Mouse (Mus musculus) heart, embryonic 16.5 days (tissue): ENCODE measurements around the gene Ccdc89. TPM values are rescaled to one million over a fixed set of nuclear protein-coding genes. Genes with fewer than 3 reads are reported as not detected.

ENCODE experiments used
- ATAC-seq: fragments of 200-750 bp; cut with Nextera tagmentation; replicated peaks from 2 replicates; pipeline ENCODE4 v1.8.0; 2017; ENCODE audit warnings: moderate number of reproducible peaks; ENCODE audit not compliant: insufficient read depth, low FRiP score; ENCODE audit errors: extremely low read depth
- H3K27ac ChIP-seq: fragments of 300-500 bp; sonication (generic); 2 replicates; pipeline ENCODE4 v1.5.1; 2014; ENCODE audit warnings: mild to moderate bottlenecking, low read length, control low read depth, moderate library complexity
- H3K27me3 ChIP-seq: fragments of 300-500 bp; sonication (generic); 2 replicates; pipeline ENCODE4 v1.6.1; 2014; ENCODE audit warnings: low read length, mixed read lengths; ENCODE audit not compliant: control insufficient read depth, insufficient read depth
- H3K36me3 ChIP-seq: fragments of 300-500 bp; sonication (generic); 2 replicates; pipeline ENCODE4 v1.6.1; 2014; ENCODE audit not compliant: control insufficient read depth, insufficient read depth
- H3K4me1 ChIP-seq: fragments of 300-500 bp; sonication (generic); 2 replicates; pipeline ENCODE4 v1.6.1; 2014; ENCODE audit warnings: low read length, mixed read lengths; ENCODE audit not compliant: control insufficient read depth, insufficient read depth
- H3K4me2 ChIP-seq: fragments of 300-500 bp; sonication (generic); 2 replicates; pipeline ENCODE4 v1.6.1; 2014; ENCODE audit warnings: low read depth, mild to moderate bottlenecking, control low read depth, low read length
- H3K4me3 ChIP-seq: fragments of 300-500 bp; sonication (generic); 2 replicates; pipeline ENCODE4 v1.5.1; 2014; ENCODE audit warnings: mild to moderate bottlenecking, control low read depth, low read length
- H3K9ac ChIP-seq: fragments of 300-500 bp; sonication (generic); 2 replicates; pipeline ENCODE4 v1.6.1; 2014; ENCODE audit warnings: low read length, control low read depth
- H3K9me3 ChIP-seq: fragments of 300-500 bp; sonication (generic); replicated peaks from 2 replicates; pipeline ENCODE4 v1.6.1; 2016; ENCODE audit warnings: low read length; ENCODE audit not compliant: control insufficient read depth
- WGBS: fragments of 180-500 bp; shearing (Covaris S2); extraction: QIAGEN DNeasy Blood & Tissue Kit; methylation state at CpG from one replicate; pipeline ENCODE4 v1.1.7; 2014; 5-methylcytosine and 5-hydroxymethylcytosine counted together
- polyA plus RNA-seq: library from polyadenylated mRNA; unstranded; fragments of >200 nt; fragmentation: Nextera tagmentation; extraction: Ambion mirVana; gene quantifications from 2 replicates; pipeline ENCODE4 v1.2.1, GENCODE M21; 2015

Gene Ccdc89
- polyA plus RNA-seq, 1 experiment from 2014 or later, result 0.62 TPM

GRCm38 (mm10) chr7:90432221-90432620 lies 5.8 kb downstream of the Ccdc89 start:
- Histone ChIP-seq H3K9ac (no peak overlapping the region), H3K36me3 (no peaks in the 10 kb centered on the region), H3K27me3 (no peaks in the 10 kb centered on the region; the same call in 1 of the 2 replicates), H3K4me2 (no peak overlapping the region), H3K4me3 (no peak overlapping the region), H3K9me3 (no peaks in the 10 kb centered on the region), H3K4me1 (no peaks in the 10 kb centered on the region), H3K27ac (no peak overlapping the region)
- no peak for ATAC-seq

- ATAC-seq, result no peak
- 77% methylated on average over 4 of the region's 4 CpGs for WGBS
Measured at GRCm38 (mm10) chr7:90440044-90440443, 13.7 kb downstream of the Ccdc89 start.

GRCm38 (mm10) chr7:90442070-90442469 lies 15.7 kb downstream of the Ccdc89 start:
- no peaks in the 10 kb centered on the region for H3K9me3 ChIP-seq
- peak overlapping the region; percentile 99 for H3K4me3 ChIP-seq
- peaks cover under 1% of the 10 kb centered on the region; the same call in 1 of the 2 replicates for H3K36me3 ChIP-seq
- no peaks in the 10 kb centered on the region for H3K27me3 ChIP-seq
- H3K4me2 ChIP-seq, result peak overlapping the region; percentile 94
- 14% methylated on average over 4 of the region's 4 CpGs for WGBS
- peaks cover 6% of the 10 kb centered on the region for H3K4me1 ChIP-seq
- peak overlapping the region; percentile 99 for H3K27ac ChIP-seq
- ATAC-seq, result no peak
- H3K9ac ChIP-seq, result peak overlapping the region; percentile 99

More at GRCm38 (mm10) chr7:90440044-90440443, 13.7 kb downstream of the Ccdc89 start:
- Histone ChIP-seq H3K9me3 (no peaks in the 10 kb centered on the region), H3K4me2 (no peak overlapping the region), H3K4me1 (peaks cover 5% of the 10 kb centered on the region), H3K36me3 (no peaks in the 10 kb centered on the region), H3K27me3 (no peaks in the 10 kb centered on the region), H3K27ac (no peak overlapping the region), H3K9ac (no peak overlapping the region), H3K4me3 (no peak overlapping the region)

- peak; percentile 95 for ATAC-seq
- Histone ChIP-seq H3K4me1 (peaks cover 9% of the 10 kb centered on the region), H3K27me3 (no peaks in the 10 kb centered on the region), H3K36me3 (peaks cover 5% of the 10 kb centered on the region), H3K4me2 (peak within 1 kb of the TSS; percentile 94), H3K9ac (peak within 1 kb of the TSS; percentile 99), H3K27ac (peak within 1 kb of the TSS; percentile 99), H3K4me3 (peak within 1 kb of the TSS; percentile 99), H3K9me3 (no peaks in the 10 kb centered on the region)
- WGBS, result under 1% methylated on average over 54 of the region's 54 CpGs
Measured at GRCm38 (mm10) chr7:90442518-90443080, 16.2 kb downstream of the Ccdc89 start, which contains the start of gene Crebzf. Gene Crebzf, plus strand, starts transcription at chr7:90442729.

GRCm38 (mm10) chr7:90443101-90444091 lies 17.0 kb downstream of the Ccdc89 start:
- peak overlapping the region; percentile 99 for H3K9ac ChIP-seq
- H3K27me3 ChIP-seq, result no peaks in the 10 kb centered on the region
- peak overlapping the region; percentile 94 for H3K4me2 ChIP-seq
- peak overlapping the region; percentile 99 for H3K4me3 ChIP-seq
- H3K4me1 ChIP-seq, result peaks cover 10% of the 10 kb centered on the region
- peak overlapping the region; percentile 99 for H3K27ac ChIP-seq
- peak; percentile 82 for ATAC-seq
- peaks cover 5% of the 10 kb centered on the region for H3K36me3 ChIP-seq
- H3K9me3 ChIP-seq, result no peaks in the 10 kb centered on the region
- under 1% methylated on average over 102 of the region's 123 CpGs for WGBS

- H3K4me1 ChIP-seq, result peaks cover 10% of the 10 kb centered on the region
- peak overlapping the region; percentile 99 for H3K9ac ChIP-seq
- H3K27me3 ChIP-seq, result no peaks in the 10 kb centered on the region
- no peak for ATAC-seq
- WGBS, result 3% methylated on average over 6 of the region's 6 CpGs
- peaks cover 5% of the 10 kb centered on the region for H3K36me3 ChIP-seq
- H3K4me3 ChIP-seq, result peak overlapping the region; percentile 99
- H3K27ac ChIP-seq, result no peak overlapping the region; the same call in none of the 2 replicates
- no peaks in the 10 kb centered on the region for H3K9me3 ChIP-seq
- H3K4me2 ChIP-seq, result peak overlapping the region; percentile 94
Measured at GRCm38 (mm10) chr7:90444206-90444605, 17.8 kb downstream of the Ccdc89 start.

GRCm38 (mm10) chr7:90456149-90456844 lies 29.9 kb downstream of the Ccdc89 start:
- no peak for ATAC-seq

GRCm38 (mm10) chr7:90456845-90457468 lies 30.6 kb downstream of the Ccdc89 start, which contains the start of gene Tmem126a:
Gene Tmem126a, minus strand, starts transcription at chr7:90457229.
- Histone ChIP-seq H3K9ac (peak within 1 kb of the TSS; percentile 77), H3K9me3 (no peaks in the 10 kb centered on the region), H3K36me3 (peaks cover 10% of the 10 kb centered on the region; the same call in 1 of the 2 replicates), H3K4me2 (peak within 1 kb of the TSS; percentile 80), H3K27ac (peak within 1 kb of the TSS; percentile 93), H3K4me3 (peak within 1 kb of the TSS; percentile 80), H3K4me1 (peaks cover 13% of the 10 kb centered on the region), H3K27me3 (0 out of 2 replicates have a peak, but pooled peaks cover 2% of the 10 kb centered on the region)
- ATAC-seq, result peak; percentile 96
- WGBS, result under 1% methylated on average over 41 of the region's 41 CpGs

More at GRCm38 (mm10) chr7:90456149-90456844, 29.9 kb downstream of the Ccdc89 start:
- Histone ChIP-seq H3K9me3 (no peaks in the 10 kb centered on the region), H3K36me3 (peaks cover 12% of the 10 kb centered on the region), H3K4me1 (peaks cover 13% of the 10 kb centered on the region), H3K4me3 (peak overlapping the region; percentile 80), H3K4me2 (peak overlapping the region; percentile 80), H3K27me3 (0 out of 2 replicates have a peak, but pooled peaks cover 2% of the 10 kb centered on the region), H3K9ac (peak overlapping the region; percentile 77), H3K27ac (peak overlapping the region; percentile 93)
- WGBS, result 12% methylated on average over 7 of the region's 7 CpGs
